Mouse (Mus musculus): ENCODE measurements around the gene Sel1l3. TPM values are rescaled to one million over a fixed set of nuclear protein-coding genes. Genes with fewer than 3 reads are reported as not detected.

Sel1l3 gene
- polyA plus RNA-seq, 1 experiment from 2014 or later = 7.7 TPM

DNA sequence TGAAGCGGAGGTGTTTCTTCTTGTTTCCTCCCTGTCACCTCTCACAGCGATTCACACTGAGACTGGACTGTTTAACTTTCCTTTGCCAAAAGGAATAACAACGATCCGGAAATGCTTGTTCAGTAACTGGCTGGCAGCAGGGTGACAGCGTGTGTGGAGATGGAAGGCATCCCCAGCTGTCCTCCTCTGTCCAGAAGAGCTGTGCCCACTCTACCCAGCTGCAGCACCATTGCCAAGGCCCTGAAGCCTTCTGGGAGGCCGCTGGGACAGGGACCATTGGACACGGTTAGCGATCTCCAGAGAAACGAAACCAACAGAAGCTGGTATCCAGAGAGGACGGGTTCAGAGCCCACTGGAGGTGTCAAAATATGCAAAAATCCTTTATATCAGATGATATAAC is 30.2 kb upstream of the Sel1l3 start:
- no peak for DNase-seq
- H3K9me3 ChIP-seq (ENCODE audit: control insufficient read depth, low read length) = no peaks in the 10 kb centered on the region
- peaks cover 7% of the 10 kb centered on the region; the same call in 1 of the 2 replicates for H3K4me1 ChIP-seq (ENCODE audit: control insufficient read depth, insufficient read depth, low read length)
- no peak overlapping the region for H3K4me2 ChIP-seq (ENCODE audit: low read length)
- no peaks in the 10 kb centered on the region for H3K36me3 ChIP-seq (ENCODE audit: control insufficient read depth, insufficient read depth, low read length)
- 81% methylated on average over 10 of the region's 10 CpGs for WGBS
- no peak for ATAC-seq (ENCODE audit: low FRiP score, low TSS enrichment)
- H3K27me3 ChIP-seq (ENCODE audit: control insufficient read depth, insufficient read depth, low read length) = no peaks in the 10 kb centered on the region
- H3K27ac ChIP-seq (replicated peaks; ENCODE audit: low read depth, low read length) = no peak overlapping the region
- no peak overlapping the region for H3K4me3 ChIP-seq (replicated peaks; ENCODE audit: low read depth, low read length)
- no peak overlapping the region for H3K9ac ChIP-seq (replicated peaks; ENCODE audit: low read length)

DNA sequence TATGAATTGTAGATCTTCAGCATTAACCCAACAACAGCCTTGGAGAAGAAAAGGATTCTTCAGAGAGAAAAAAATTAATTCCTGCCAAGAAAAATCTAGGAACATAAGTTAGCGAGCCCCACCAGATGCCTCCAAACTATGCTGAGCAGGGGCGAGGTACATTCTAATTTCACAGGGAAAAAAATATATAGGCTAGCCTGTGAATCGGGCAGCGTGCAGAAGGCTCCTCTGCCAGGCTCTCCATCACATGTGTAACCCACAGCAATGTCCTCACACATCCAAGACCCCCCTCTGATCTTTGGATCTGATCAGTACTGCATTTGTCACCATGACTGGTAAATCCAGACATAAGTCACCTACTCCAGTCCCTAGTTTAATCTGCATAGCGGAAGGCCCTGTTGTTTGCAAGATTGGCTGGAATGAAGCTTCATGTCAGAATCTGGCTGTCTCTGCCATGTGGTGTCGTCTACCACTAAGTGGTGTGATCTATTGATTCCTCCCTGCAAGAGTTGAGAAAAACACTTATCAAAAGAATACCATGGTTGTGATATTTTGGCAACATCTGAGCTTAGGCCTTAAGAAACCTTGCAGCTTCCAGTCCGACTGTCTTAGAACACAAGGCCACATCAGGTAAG is 29.3 kb upstream of the Sel1l3 start:
- ATAC-seq (ENCODE audit: low FRiP score, low TSS enrichment) = no peak
- no peak overlapping the region for H3K9ac ChIP-seq (replicated peaks; ENCODE audit: low read length)
- H3K4me1 ChIP-seq (ENCODE audit: control insufficient read depth, insufficient read depth, low read length) = peaks cover 7% of the 10 kb centered on the region; the same call in 1 of the 2 replicates
- no peak for DNase-seq
- H3K27ac ChIP-seq (replicated peaks; ENCODE audit: low read depth, low read length) = no peak overlapping the region
- H3K36me3 ChIP-seq (ENCODE audit: control insufficient read depth, insufficient read depth, low read length) = no peaks in the 10 kb centered on the region
- WGBS = 91% methylated on average over 7 of the region's 7 CpGs
- H3K4me2 ChIP-seq (ENCODE audit: low read length) = no peak overlapping the region
- H3K4me3 ChIP-seq (replicated peaks; ENCODE audit: low read depth, low read length) = no peak overlapping the region
- H3K9me3 ChIP-seq (ENCODE audit: control insufficient read depth, low read length) = no peaks in the 10 kb centered on the region
- no peaks in the 10 kb centered on the region for H3K27me3 ChIP-seq (ENCODE audit: control insufficient read depth, insufficient read depth, low read length)

DNA sequence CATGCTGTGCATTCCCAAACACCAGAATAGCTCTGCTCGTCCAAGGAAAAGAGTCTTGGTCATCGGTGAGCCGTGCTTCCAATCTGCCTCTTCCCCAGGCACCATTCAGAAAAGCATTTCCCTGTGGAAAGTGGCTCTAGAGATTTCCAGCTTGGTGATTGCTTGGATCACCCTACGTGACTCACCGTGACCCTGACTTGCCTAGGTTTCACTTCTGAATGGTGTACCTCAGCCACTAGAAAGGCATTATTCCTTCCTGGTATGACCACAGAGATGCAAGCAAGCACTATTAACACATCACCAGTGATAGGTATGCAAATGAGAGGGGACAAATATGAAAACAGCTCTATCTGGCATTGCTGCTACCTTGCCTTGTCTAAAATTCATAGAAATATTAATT is 28.2 kb upstream of the Sel1l3 start:
- peaks cover 7% of the 10 kb centered on the region; the same call in 1 of the 2 replicates for H3K4me1 ChIP-seq (ENCODE audit: control insufficient read depth, insufficient read depth, low read length)
- H3K27ac ChIP-seq (replicated peaks; ENCODE audit: low read depth, low read length) = no peak overlapping the region
- no peaks in the 10 kb centered on the region for H3K9me3 ChIP-seq (ENCODE audit: control insufficient read depth, low read length)
- DNase-seq (no peak), ATAC-seq (ENCODE audit: low FRiP score, low TSS enrichment) (no peak)
- H3K9ac ChIP-seq (replicated peaks; ENCODE audit: low read length) = no peak overlapping the region
- H3K36me3 ChIP-seq (ENCODE audit: control insufficient read depth, insufficient read depth, low read length) = no peaks in the 10 kb centered on the region
- no peak overlapping the region for H3K4me3 ChIP-seq (replicated peaks; ENCODE audit: low read depth, low read length)
- no peak overlapping the region for H3K4me2 ChIP-seq (ENCODE audit: low read length)
- 81% methylated on average over 5 of the region's 5 CpGs for WGBS
- H3K27me3 ChIP-seq (ENCODE audit: control insufficient read depth, insufficient read depth, low read length) = no peaks in the 10 kb centered on the region

DNA sequence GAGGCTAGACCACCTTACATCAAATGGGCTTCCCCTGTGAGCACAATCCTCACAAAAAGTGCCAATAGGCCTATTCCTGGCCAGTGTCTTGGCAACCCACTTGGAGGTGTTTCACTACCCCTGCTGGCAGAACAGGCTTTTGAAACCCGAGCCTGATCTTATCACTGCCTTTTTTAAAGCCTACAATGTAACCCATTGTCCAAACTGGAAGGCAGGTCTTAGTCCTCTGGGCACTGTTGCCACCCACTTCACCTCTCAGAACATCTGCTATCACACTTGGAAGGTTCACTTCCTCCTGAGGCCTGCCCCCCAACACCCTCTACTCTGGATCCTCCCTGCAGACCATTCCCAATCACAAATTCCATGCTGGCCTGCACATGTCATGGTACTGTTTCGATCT is 27.4 kb upstream of the Sel1l3 start:
- Histone ChIP-seq H3K4me1 (ENCODE audit: control insufficient read depth, insufficient read depth, low read length) (peaks cover 7% of the 10 kb centered on the region; the same call in 1 of the 2 replicates), H3K27ac (replicated peaks; ENCODE audit: low read depth, low read length) (no peak overlapping the region), H3K9ac (replicated peaks; ENCODE audit: low read length) (no peak overlapping the region), H3K27me3 (ENCODE audit: control insufficient read depth, insufficient read depth, low read length) (no peaks in the 10 kb centered on the region), H3K9me3 (ENCODE audit: control insufficient read depth, low read length) (no peaks in the 10 kb centered on the region), H3K36me3 (ENCODE audit: control insufficient read depth, insufficient read depth, low read length) (no peaks in the 10 kb centered on the region), H3K4me2 (ENCODE audit: low read length) (no peak overlapping the region), H3K4me3 (replicated peaks; ENCODE audit: low read depth, low read length) (no peak overlapping the region)
- ATAC-seq (ENCODE audit: low FRiP score, low TSS enrichment) (no peak), DNase-seq (no peak)
- 59% methylated on average over 2 of the region's 2 CpGs for WGBS

DNA sequence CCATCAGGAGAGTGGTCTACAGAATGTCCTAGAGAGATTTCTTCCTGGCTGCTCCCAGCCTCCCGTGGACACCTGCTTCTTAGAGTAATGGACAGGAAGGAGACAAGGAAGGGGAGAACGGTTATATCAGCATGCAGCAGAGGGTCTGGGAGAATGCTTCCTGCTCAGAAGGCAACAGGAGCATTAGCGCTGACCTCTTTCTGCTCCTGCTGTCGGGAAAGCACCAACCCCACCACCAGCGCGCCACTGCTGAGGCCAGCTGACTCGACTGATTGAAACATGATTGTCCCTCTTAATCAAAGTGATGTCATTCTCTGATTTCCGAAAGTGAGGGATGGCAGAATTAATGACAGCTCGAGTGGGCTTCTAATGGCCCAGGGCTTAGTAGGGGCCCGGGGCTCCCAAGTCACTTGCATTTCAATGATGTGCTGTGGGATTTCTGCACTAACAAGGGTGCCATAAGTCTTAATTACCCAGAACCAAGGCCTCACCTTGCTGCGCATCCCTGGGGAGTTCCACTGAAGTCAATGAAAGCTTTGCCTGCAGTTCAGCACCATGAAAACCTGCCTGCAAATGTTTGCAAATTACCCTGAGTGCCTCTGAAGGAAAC is 26.2 kb upstream of the Sel1l3 start:
- H3K4me1 ChIP-seq (ENCODE audit: control insufficient read depth, insufficient read depth, low read length) = peaks cover 7% of the 10 kb centered on the region; the same call in 1 of the 2 replicates
- H3K9me3 ChIP-seq (ENCODE audit: control insufficient read depth, low read length) = no peaks in the 10 kb centered on the region
- H3K9ac ChIP-seq (replicated peaks; ENCODE audit: low read length) = no peak overlapping the region
- peak; percentile 37 for DNase-seq
- 0 out of 2 replicates have a peak, but pooled peaks have one; percentile 46 for ATAC-seq (ENCODE audit: low FRiP score, low TSS enrichment)
- H3K36me3 ChIP-seq (ENCODE audit: control insufficient read depth, insufficient read depth, low read length) = no peaks in the 10 kb centered on the region
- no peak overlapping the region for H3K4me2 ChIP-seq (ENCODE audit: low read length)
- H3K27me3 ChIP-seq (ENCODE audit: control insufficient read depth, insufficient read depth, low read length) = no peaks in the 10 kb centered on the region
- no peak overlapping the region for H3K4me3 ChIP-seq (replicated peaks; ENCODE audit: low read depth, low read length)
- WGBS = 48% methylated on average over 11 of the region's 11 CpGs
- H3K27ac ChIP-seq (replicated peaks; ENCODE audit: low read depth, low read length) = no peak overlapping the region

DNA sequence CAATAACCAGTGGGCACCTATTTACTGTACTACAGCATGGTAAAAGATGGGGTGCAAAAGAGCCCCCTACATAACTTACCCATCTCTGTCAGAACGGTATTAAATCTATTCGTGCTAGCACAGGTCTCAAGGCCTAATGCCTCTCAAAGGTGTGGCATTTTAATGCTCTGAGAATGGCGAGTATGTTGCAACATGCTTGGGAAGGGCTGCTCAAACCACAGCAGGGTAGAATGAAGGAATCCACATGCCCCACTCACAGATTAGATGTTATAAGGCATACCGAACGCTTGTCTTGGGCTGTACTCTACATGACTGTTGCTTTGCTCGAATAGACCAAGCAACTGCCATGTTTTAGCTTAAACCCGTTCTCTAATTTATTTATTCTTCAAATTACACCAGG is 25.5 kb upstream of the Sel1l3 start:
- Histone ChIP-seq H3K4me3 (replicated peaks; ENCODE audit: low read depth, low read length) (no peak overlapping the region), H3K27ac (replicated peaks; ENCODE audit: low read depth, low read length) (no peak overlapping the region), H3K27me3 (ENCODE audit: control insufficient read depth, insufficient read depth, low read length) (no peaks in the 10 kb centered on the region), H3K4me1 (ENCODE audit: control insufficient read depth, insufficient read depth, low read length) (peaks cover 7% of the 10 kb centered on the region; the same call in 1 of the 2 replicates), H3K9me3 (ENCODE audit: control insufficient read depth, low read length) (no peaks in the 10 kb centered on the region), H3K4me2 (ENCODE audit: low read length) (no peak overlapping the region), H3K9ac (replicated peaks; ENCODE audit: low read length) (no peak overlapping the region), H3K36me3 (ENCODE audit: control insufficient read depth, insufficient read depth, low read length) (no peaks in the 10 kb centered on the region)
- WGBS = 96% methylated on average over 7 of the region's 7 CpGs
- ATAC-seq (ENCODE audit: low FRiP score, low TSS enrichment) (no peak), DNase-seq (no peak)

DNA sequence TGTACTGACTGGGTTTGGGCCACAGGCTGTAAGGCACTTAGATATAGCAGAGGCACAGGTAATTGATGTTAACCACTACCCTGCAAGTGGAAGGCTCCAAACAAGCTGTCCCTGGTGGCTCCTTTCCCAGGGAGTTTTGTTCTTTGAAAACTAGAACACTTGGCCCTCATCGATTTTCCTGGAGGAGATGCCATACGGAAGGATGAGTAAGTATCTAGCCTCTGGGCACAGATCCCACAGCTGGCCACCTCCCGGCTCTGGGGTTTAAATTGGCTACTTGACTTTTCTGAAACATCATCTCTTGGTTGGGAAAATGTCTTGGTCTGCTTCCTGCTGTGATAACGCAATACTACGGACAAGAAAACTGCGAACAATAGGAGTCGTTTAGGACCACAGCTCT is 25.0 kb upstream of the Sel1l3 start:
- no peak overlapping the region for H3K4me2 ChIP-seq (ENCODE audit: low read length)
- no peak for ATAC-seq (ENCODE audit: low FRiP score, low TSS enrichment)
- DNase-seq = no peak
- no peak overlapping the region for H3K27ac ChIP-seq (replicated peaks; ENCODE audit: low read depth, low read length)
- no peaks in the 10 kb centered on the region for H3K9me3 ChIP-seq (ENCODE audit: control insufficient read depth, low read length)
- H3K9ac ChIP-seq (replicated peaks; ENCODE audit: low read length) = no peak overlapping the region
- no peaks in the 10 kb centered on the region for H3K36me3 ChIP-seq (ENCODE audit: control insufficient read depth, insufficient read depth, low read length)
- H3K4me1 ChIP-seq (ENCODE audit: control insufficient read depth, insufficient read depth, low read length) = peaks cover 7% of the 10 kb centered on the region; the same call in 1 of the 2 replicates
- 81% methylated on average over 7 of the region's 7 CpGs for WGBS
- no peaks in the 10 kb centered on the region for H3K27me3 ChIP-seq (ENCODE audit: control insufficient read depth, insufficient read depth, low read length)
- H3K4me3 ChIP-seq (replicated peaks; ENCODE audit: low read depth, low read length) = no peak overlapping the region

DNA sequence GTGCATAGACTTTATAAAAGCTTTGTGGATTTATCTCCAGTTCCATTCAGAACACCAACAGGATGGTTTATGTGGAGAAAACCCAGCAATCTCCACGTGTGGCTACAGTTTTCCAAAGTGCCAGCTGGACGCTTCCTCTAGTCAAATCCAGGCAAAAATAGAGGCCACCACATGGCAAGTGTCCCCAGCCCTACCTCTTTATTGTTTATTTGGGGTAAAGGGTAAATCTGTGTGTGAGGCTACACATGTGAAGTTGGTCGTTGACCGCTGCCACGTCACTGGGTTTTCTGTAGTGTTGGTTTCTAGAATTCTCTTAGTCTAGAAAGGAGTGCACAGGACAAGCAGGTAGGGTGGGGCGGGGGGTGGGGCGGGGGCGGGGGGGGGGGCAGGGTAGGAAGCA is 23.0 kb upstream of the Sel1l3 start:
- no peaks in the 10 kb centered on the region for H3K9me3 ChIP-seq (ENCODE audit: control insufficient read depth, low read length)
- H3K36me3 ChIP-seq (ENCODE audit: control insufficient read depth, insufficient read depth, low read length) = no peaks in the 10 kb centered on the region
- no peaks in the 10 kb centered on the region for H3K27me3 ChIP-seq (ENCODE audit: control insufficient read depth, insufficient read depth, low read length)
- peaks cover 7% of the 10 kb centered on the region; the same call in 1 of the 2 replicates for H3K4me1 ChIP-seq (ENCODE audit: control insufficient read depth, insufficient read depth, low read length)
- no peak overlapping the region for H3K4me3 ChIP-seq (replicated peaks; ENCODE audit: low read depth, low read length)
- DNase-seq = no peak
- no peak overlapping the region for H3K4me2 ChIP-seq (ENCODE audit: low read length)
- no peak for ATAC-seq (ENCODE audit: low FRiP score, low TSS enrichment)
- no peak overlapping the region for H3K9ac ChIP-seq (replicated peaks; ENCODE audit: low read length)
- H3K27ac ChIP-seq (replicated peaks; ENCODE audit: low read depth, low read length) = no peak overlapping the region
- WGBS = 82% methylated on average over 7 of the region's 8 CpGs

DNA sequence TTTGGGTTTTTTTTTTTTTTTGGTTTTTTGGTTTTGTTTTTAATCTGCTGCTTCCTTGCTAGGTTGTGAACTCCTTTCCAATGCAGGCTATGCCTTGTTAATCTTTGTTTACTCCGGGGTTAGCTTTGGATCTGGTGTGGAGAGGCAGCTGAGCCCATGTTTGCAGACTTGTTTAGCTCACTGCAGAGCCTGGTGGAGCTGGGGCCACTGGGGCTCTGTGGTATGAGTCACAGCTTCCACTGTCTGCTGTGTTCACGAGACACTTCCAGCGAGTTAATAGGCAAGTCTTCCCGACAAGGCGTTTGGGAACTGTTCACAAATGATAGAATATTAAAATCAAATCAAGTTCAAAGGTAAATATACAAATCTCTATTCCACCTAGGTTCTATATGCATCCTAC is 22.4 kb upstream of the Sel1l3 start:
- no peaks in the 10 kb centered on the region for H3K9me3 ChIP-seq (ENCODE audit: control insufficient read depth, low read length)
- DNase-seq (no peak), ATAC-seq (ENCODE audit: low FRiP score, low TSS enrichment) (no peak)
- H3K4me1 ChIP-seq (ENCODE audit: control insufficient read depth, insufficient read depth, low read length) = peaks cover 7% of the 10 kb centered on the region; the same call in 1 of the 2 replicates
- H3K27me3 ChIP-seq (ENCODE audit: control insufficient read depth, insufficient read depth, low read length) = no peaks in the 10 kb centered on the region
- no peak overlapping the region for H3K27ac ChIP-seq (replicated peaks; ENCODE audit: low read depth, low read length)
- no peaks in the 10 kb centered on the region for H3K36me3 ChIP-seq (ENCODE audit: control insufficient read depth, insufficient read depth, low read length)
- H3K9ac ChIP-seq (replicated peaks; ENCODE audit: low read length) = no peak overlapping the region
- no peak overlapping the region for H3K4me2 ChIP-seq (ENCODE audit: low read length)
- WGBS = 54% methylated on average over 5 of the region's 5 CpGs
- no peak overlapping the region for H3K4me3 ChIP-seq (replicated peaks; ENCODE audit: low read depth, low read length)
